Mouse (Mus musculus) megakaryocyte-erythroid progenitor cell, adult 5-6 weeks (primary cell): Measurements from ENCODE around the gene Slc39a7. TPM values are rescaled to one million over a fixed set of nuclear protein-coding genes. Genes with fewer than 3 reads are reported as not detected.

Source experiments
- total RNA-seq, 2 experiments: library from RNA; stranded (forward) in 1 of 2; stranded (reverse) in 1 of 2; fragments of 200-1000, 215-1000 nt in 1 of 2; fragments of >200 nt in 1 of 2; fragmentation: Nextera tagmentation in 1 of 2; gene quantifications; 2 replicates each; pipeline ENCODE4 v1.2.3; 2014 to 2017

Gene Slc39a7
- total RNA-seq, 2 experiments from 2014 or later: 18.3 to 169 TPM

Other genes with a start within 250 kb of the Slc39a7 start
Only the 30 nearest of the 33 such genes appear.
- gene Rps28, start 207.1 kb downstream of the Slc39a7 start, total RNA-seq (2014; fragmentation: Nextera tagmentation): 3,294 and 3,898 TPM in 2 replicates
- 3,120 and 3,626 TPM in 2 replicates for gene Rps28, start 207.1 kb downstream of the Slc39a7 start, total RNA-seq (2017)
- gene Ndufa7, start 207.1 kb downstream of the Slc39a7 start, total RNA-seq (2014; fragmentation: Nextera tagmentation): 261 and 275 TPM in 2 replicates
- 85.6 and 250 TPM in 2 replicates for gene Ndufa7, start 207.1 kb downstream of the Slc39a7 start, total RNA-seq (2017)
- 11.4 and 19.2 TPM in 2 replicates for gene Cd320, start 188.6 kb downstream of the Slc39a7 start, total RNA-seq (2014; fragmentation: Nextera tagmentation)
- 14.1 and 19.6 TPM in 2 replicates for gene Cd320, start 188.6 kb downstream of the Slc39a7 start, total RNA-seq (2017)
- not detected in 2 replicates for gene Gm7029, start 157.8 kb downstream of the Slc39a7 start, total RNA-seq (2014; fragmentation: Nextera tagmentation)
- gene Gm7029, start 157.8 kb downstream of the Slc39a7 start, total RNA-seq (2017): not detected in 2 replicates
- 14.7 and 31.9 TPM in 2 replicates for gene Kifc1, start 141.0 kb downstream of the Slc39a7 start, total RNA-seq (2014; fragmentation: Nextera tagmentation)
- 15.6 and 17.0 TPM in 2 replicates for gene Kifc1, start 141.0 kb downstream of the Slc39a7 start, total RNA-seq (2017)
- gene Platr17, start 126.5 kb downstream of the Slc39a7 start, total RNA-seq (2014; fragmentation: Nextera tagmentation): not detected in 2 replicates
- gene Platr17, start 126.5 kb downstream of the Slc39a7 start, total RNA-seq (2017): not detected in 2 replicates
- gene Daxx, start 122.3 kb downstream of the Slc39a7 start, total RNA-seq (2014; fragmentation: Nextera tagmentation): 60.3 and 70.5 TPM in 2 replicates
- gene Daxx, start 122.3 kb downstream of the Slc39a7 start, total RNA-seq (2017): 41.3 and 49.0 TPM in 2 replicates
- 47.9 and 65.3 TPM in 2 replicates for gene Tapbp, start 115.8 kb downstream of the Slc39a7 start, total RNA-seq (2014; fragmentation: Nextera tagmentation)
- 35.6 and 42.1 TPM in 2 replicates for gene Tapbp, start 115.8 kb downstream of the Slc39a7 start, total RNA-seq (2017)
- 18.0 and 18.4 TPM in 2 replicates for gene Zbtb22, start 115.8 kb downstream of the Slc39a7 start, total RNA-seq (2014; fragmentation: Nextera tagmentation)
- 14.9 and 18.6 TPM in 2 replicates for gene Zbtb22, start 115.8 kb downstream of the Slc39a7 start, total RNA-seq (2017)
- 42.6 and 49.0 TPM in 2 replicates for gene Rgl2, start 102.1 kb downstream of the Slc39a7 start, total RNA-seq (2014; fragmentation: Nextera tagmentation)
- 10.4 and 14.0 TPM in 2 replicates for gene Rgl2, start 102.1 kb downstream of the Slc39a7 start, total RNA-seq (2017)
- 192 and 240 TPM in 2 replicates for gene Pfdn6, start 91.3 kb downstream of the Slc39a7 start, total RNA-seq (2014; fragmentation: Nextera tagmentation)
- gene Pfdn6, start 91.3 kb downstream of the Slc39a7 start, total RNA-seq (2017): 209 and 235 TPM in 2 replicates
- gene Wdr46, start 91.0 kb downstream of the Slc39a7 start, total RNA-seq (2014; fragmentation: Nextera tagmentation): 75.2 and 76.4 TPM in 2 replicates
- 78.8 and 105 TPM in 2 replicates for gene Wdr46, start 91.0 kb downstream of the Slc39a7 start, total RNA-seq (2017)
- 0.90 and 1.8 TPM in 2 replicates for gene B3galt4, start 80.2 kb downstream of the Slc39a7 start, total RNA-seq (2014; fragmentation: Nextera tagmentation)
- gene B3galt4, start 80.2 kb downstream of the Slc39a7 start, total RNA-seq (2017): 2.7 TPM in 1 of 2 replicates, not detected in the other
- 41.4 and 51.4 TPM in 2 replicates for gene Vps52, start 75.9 kb downstream of the Slc39a7 start, total RNA-seq (2014; fragmentation: Nextera tagmentation)
- gene Vps52, start 75.9 kb downstream of the Slc39a7 start, total RNA-seq (2017): 17.4 and 26.2 TPM in 2 replicates
- gene Rps18, start 75.7 kb downstream of the Slc39a7 start, total RNA-seq (2014; fragmentation: Nextera tagmentation): 6,055 and 6,432 TPM in 2 replicates
- gene Rps18, start 75.7 kb downstream of the Slc39a7 start, total RNA-seq (2017): 1,728 and 1,730 TPM in 2 replicates
- 870 and 1,054 TPM in 2 replicates for gene H2-K1, start 31.3 kb downstream of the Slc39a7 start, total RNA-seq (2014; fragmentation: Nextera tagmentation)
- gene H2-K1, start 31.3 kb downstream of the Slc39a7 start, total RNA-seq (2017): 664 and 816 TPM in 2 replicates
- 12.8 and 24.7 TPM in 2 replicates for gene Ring1, start 7.0 kb downstream of the Slc39a7 start, total RNA-seq (2014; fragmentation: Nextera tagmentation)
- 13.5 and 15.4 TPM in 2 replicates for gene Ring1, start 7.0 kb downstream of the Slc39a7 start, total RNA-seq (2017)
- 118 and 144 TPM in 2 replicates for gene H2-Ke6, start 3.6 kb downstream of the Slc39a7 start, total RNA-seq (2014; fragmentation: Nextera tagmentation)
- 41.6 and 46.8 TPM in 2 replicates for gene H2-Ke6, start 3.6 kb downstream of the Slc39a7 start, total RNA-seq (2017)
- gene Rxrb, start 130 bp upstream of the Slc39a7 start, total RNA-seq (2014; fragmentation: Nextera tagmentation): 49.6 and 58.9 TPM in 2 replicates
- 31.4 and 33.3 TPM in 2 replicates for gene Rxrb, start 130 bp upstream of the Slc39a7 start, total RNA-seq (2017)
- 1.1 and 3.6 TPM in 2 replicates for gene Col11a2, start 7.8 kb upstream of the Slc39a7 start, total RNA-seq (2014; fragmentation: Nextera tagmentation)
- gene Col11a2, start 7.8 kb upstream of the Slc39a7 start, total RNA-seq (2017): 0.05 and 0.46 TPM in 2 replicates
- 6.2 and 15.1 TPM in 2 replicates for gene H2-Oa, start 60.7 kb upstream of the Slc39a7 start, total RNA-seq (2014; fragmentation: Nextera tagmentation)
- 0.75 and 5.8 TPM in 2 replicates for gene H2-Oa, start 60.7 kb upstream of the Slc39a7 start, total RNA-seq (2017)
- 26.4 and 41.6 TPM in 2 replicates for gene H2-DMa, start 87.9 kb upstream of the Slc39a7 start, total RNA-seq (2014; fragmentation: Nextera tagmentation)
- 35.0 and 36.7 TPM in 2 replicates for gene H2-DMa, start 87.9 kb upstream of the Slc39a7 start, total RNA-seq (2017)
- gene Brd2, start 91.0 kb upstream of the Slc39a7 start, total RNA-seq (2014; fragmentation: Nextera tagmentation): 173 and 198 TPM in 2 replicates
- gene Brd2, start 91.0 kb upstream of the Slc39a7 start, total RNA-seq (2017): 312 and 511 TPM in 2 replicates
- 0.81 and 2.9 TPM in 2 replicates for gene H2-DMb2, start 111.6 kb upstream of the Slc39a7 start, total RNA-seq (2014; fragmentation: Nextera tagmentation)
- not detected in 2 replicates for gene H2-DMb2, start 111.6 kb upstream of the Slc39a7 start, total RNA-seq (2017)
- 3.8 and 9.1 TPM in 2 replicates for gene H2-DMb1, start 121.4 kb upstream of the Slc39a7 start, total RNA-seq (2014; fragmentation: Nextera tagmentation)
- 10.1 and 22.9 TPM in 2 replicates for gene H2-DMb1, start 121.4 kb upstream of the Slc39a7 start, total RNA-seq (2017)
- 43.7 and 55.5 TPM in 2 replicates for gene Tap1, start 155.9 kb upstream of the Slc39a7 start, total RNA-seq (2014; fragmentation: Nextera tagmentation)
- 58.0 and 76.1 TPM in 2 replicates for gene Tap1, start 155.9 kb upstream of the Slc39a7 start, total RNA-seq (2017)
- 55.1 and 57.5 TPM in 2 replicates for gene Psmb9, start 156.1 kb upstream of the Slc39a7 start, total RNA-seq (2014; fragmentation: Nextera tagmentation)
- 56.2 and 95.8 TPM in 2 replicates for gene Psmb9, start 156.1 kb upstream of the Slc39a7 start, total RNA-seq (2017)
- gene Psmb8, start 166.0 kb upstream of the Slc39a7 start, total RNA-seq (2014; fragmentation: Nextera tagmentation): 50.4 and 71.2 TPM in 2 replicates
- gene Psmb8, start 166.0 kb upstream of the Slc39a7 start, total RNA-seq (2017): 103 and 243 TPM in 2 replicates
- 25.8 and 90.1 TPM in 2 replicates for gene Tap2, start 171.8 kb upstream of the Slc39a7 start, total RNA-seq (2014; fragmentation: Nextera tagmentation)
- 49.7 and 50.5 TPM in 2 replicates for gene Tap2, start 171.8 kb upstream of the Slc39a7 start, total RNA-seq (2017)
- 8.7 and 32.0 TPM in 2 replicates for gene H2-Ob, start 207.2 kb upstream of the Slc39a7 start, total RNA-seq (2014; fragmentation: Nextera tagmentation)
- 7.8 and 10.4 TPM in 2 replicates for gene H2-Ob, start 207.2 kb upstream of the Slc39a7 start, total RNA-seq (2017)